Mouse (Mus musculus): ENCODE measurements around the gene Gm17509. TPM values are rescaled to one million over a fixed set of nuclear protein-coding genes. Genes with fewer than 3 reads are reported as not detected.
A peak's percentile ranks its signal among the peaks of the same experiment; 100 is the strongest.

Gm17509 gene
- polyA plus RNA-seq, 1 experiment = not detected

- TF ChIP-seq CTCF (IDR thresholded peaks at IDR 0.05; ENCODE audit: control insufficient read depth, insufficient read depth, low read length) = peak; percentile 64
- TF ChIP-seq POLR2A (IDR thresholded peaks at IDR 0.05; ENCODE audit: borderline replicate concordance, control insufficient read depth, low read depth, low read length) = no peak
- 41% methylated on average over 22 of the region's 22 CpGs for WGBS
- H3K27ac ChIP-seq (ENCODE audit: control insufficient read depth, insufficient read depth, low read depth, low read length, poor library complexity) = no peak overlapping the region
Measured at GRCm38 (mm10) chr13:117202755-117203471, 18.0 kb downstream of the Gm17509 start.

GRCm38 (mm10) chr13:117198402-117199083 lies 22.3 kb downstream of the Gm17509 start:
- Histone ChIP-seq H3K4me3 (replicated peaks; ENCODE audit: control insufficient read depth, low read depth, low read length) (no peak overlapping the region), H3K27ac (ENCODE audit: control insufficient read depth, insufficient read depth, low read depth, low read length, poor library complexity) (no peak overlapping the region), H3K4me1 (ENCODE audit: control insufficient read depth, insufficient read depth, low read length) (peaks cover 1% of the 10 kb centered on the region; the same call in 1 of the 2 replicates)
- 83% methylated on average over 7 of the region's 7 CpGs for WGBS
- peak; percentile 58 for TF ChIP-seq CTCF (IDR thresholded peaks at IDR 0.05; ENCODE audit: control insufficient read depth, insufficient read depth, low read length)
- TF ChIP-seq POLR2A (IDR thresholded peaks at IDR 0.05; ENCODE audit: borderline replicate concordance, control insufficient read depth, low read depth, low read length) = no peak

More at GRCm38 (mm10) chr13:117202755-117203471, 18.0 kb downstream of the Gm17509 start:
- no peak overlapping the region for H3K4me3 ChIP-seq (replicated peaks; ENCODE audit: control insufficient read depth, low read depth, low read length)
- H3K4me1 ChIP-seq (ENCODE audit: control insufficient read depth, insufficient read depth, low read length) = no peaks in the 10 kb centered on the region

GRCm38 (mm10) chr13:117197666-117198065 lies 23.2 kb downstream of the Gm17509 start:
- WGBS = 54% methylated on average over 2 of the region's 2 CpGs
- Histone ChIP-seq H3K4me3 (replicated peaks; ENCODE audit: control insufficient read depth, low read depth, low read length) (no peak overlapping the region), H3K27ac (ENCODE audit: control insufficient read depth, insufficient read depth, low read depth, low read length, poor library complexity) (no peak overlapping the region), H3K4me1 (ENCODE audit: control insufficient read depth, insufficient read depth, low read length) (peaks cover 4% of the 10 kb centered on the region)
- no peak for TF ChIP-seq POLR2A (IDR thresholded peaks at IDR 0.05; ENCODE audit: borderline replicate concordance, control insufficient read depth, low read depth, low read length)
- TF ChIP-seq CTCF (IDR thresholded peaks at IDR 0.05; ENCODE audit: control insufficient read depth, insufficient read depth, low read length) = no peak

- Histone ChIP-seq H3K27ac (ENCODE audit: control insufficient read depth, insufficient read depth, low read depth, low read length, poor library complexity) (peak overlapping the region; percentile 87), H3K4me3 (replicated peaks; ENCODE audit: control insufficient read depth, low read depth, low read length) (no peak overlapping the region), H3K4me1 (ENCODE audit: control insufficient read depth, insufficient read depth, low read length) (peaks cover 4% of the 10 kb centered on the region)
- WGBS = 17% methylated on average over 13 of the region's 13 CpGs
- TF ChIP-seq CTCF (IDR thresholded peaks at IDR 0.05; ENCODE audit: control insufficient read depth, insufficient read depth, low read length) (no peak), POLR2A (IDR thresholded peaks at IDR 0.05; ENCODE audit: borderline replicate concordance, control insufficient read depth, low read depth, low read length) (no peak)
Measured at GRCm38 (mm10) chr13:117195569-117196495, 25.0 kb downstream of the Gm17509 start.

GRCm38 (mm10) chr13:117193422-117193983 lies 27.4 kb downstream of the Gm17509 start:
- TF ChIP-seq CTCF (IDR thresholded peaks at IDR 0.05; ENCODE audit: control insufficient read depth, insufficient read depth, low read length) (no peak), POLR2A (IDR thresholded peaks at IDR 0.05; ENCODE audit: borderline replicate concordance, control insufficient read depth, low read depth, low read length) (no peak)
- peak overlapping the region; percentile 40; the same call in 1 of the 2 replicates for H3K27ac ChIP-seq (ENCODE audit: control insufficient read depth, insufficient read depth, low read depth, low read length, poor library complexity)
- 30% methylated on average over 7 of the region's 7 CpGs for WGBS
- H3K4me1 ChIP-seq (ENCODE audit: control insufficient read depth, insufficient read depth, low read length) = peaks cover 4% of the 10 kb centered on the region
- H3K4me3 ChIP-seq (replicated peaks; ENCODE audit: control insufficient read depth, low read depth, low read length) = no peak overlapping the region

- no peak for TF ChIP-seq POLR2A (IDR thresholded peaks at IDR 0.05; ENCODE audit: borderline replicate concordance, control insufficient read depth, low read depth, low read length)
- no peak for TF ChIP-seq CTCF (IDR thresholded peaks at IDR 0.05; ENCODE audit: control insufficient read depth, insufficient read depth, low read length)
- H3K4me1 ChIP-seq (ENCODE audit: control insufficient read depth, insufficient read depth, low read length) = peaks cover 4% of the 10 kb centered on the region
- WGBS = 83% methylated on average over 5 of the region's 5 CpGs
- no peak overlapping the region for H3K27ac ChIP-seq (ENCODE audit: control insufficient read depth, insufficient read depth, low read depth, low read length, poor library complexity)
- H3K4me3 ChIP-seq (replicated peaks; ENCODE audit: control insufficient read depth, low read depth, low read length) = no peak overlapping the region
Measured at GRCm38 (mm10) chr13:117192161-117192560, 28.7 kb downstream of the Gm17509 start.

GRCm38 (mm10) chr13:117185329-117185728 lies 35.5 kb downstream of the Gm17509 start:
- TF ChIP-seq POLR2A (IDR thresholded peaks at IDR 0.05; ENCODE audit: borderline replicate concordance, control insufficient read depth, low read depth, low read length) = no peak
- TF ChIP-seq CTCF (IDR thresholded peaks at IDR 0.05; ENCODE audit: control insufficient read depth, insufficient read depth, low read length) = no peak
- 81% methylated on average over 6 of the region's 6 CpGs for WGBS
- no peak overlapping the region for H3K27ac ChIP-seq (ENCODE audit: control insufficient read depth, insufficient read depth, low read depth, low read length, poor library complexity)
- no peaks in the 10 kb centered on the region for H3K4me1 ChIP-seq (ENCODE audit: control insufficient read depth, insufficient read depth, low read length)
- H3K4me3 ChIP-seq (replicated peaks; ENCODE audit: control insufficient read depth, low read depth, low read length) = no peak overlapping the region

All from bone marrow, adult 2 months (tissue).